Mouse (Mus musculus) midbrain, embryonic 13.5 days (tissue): ENCODE data around the gene Hook2. TPM values are rescaled to one million over a fixed set of nuclear protein-coding genes. Genes with fewer than 3 reads are reported as not detected.
A peak's percentile ranks its signal among the peaks of the same experiment; 100 is the strongest.

ENCODE experiments used
- ATAC-seq: fragments of 200-750 bp; cut with Nextera tagmentation; 2 replicates; pipeline ENCODE4 v1.8.0; 2017; ENCODE audit warnings: mild to moderate bottlenecking, moderate TSS enrichment, moderate library complexity
- H3K27ac ChIP-seq: fragments of 300-500 bp; sonication (generic); 2 replicates; pipeline ENCODE4 v1.5.1; 2015; ENCODE audit warnings: inconsistent platforms, mild to moderate bottlenecking, moderate library complexity
- H3K27me3 ChIP-seq: fragments of 300-500 bp; sonication (generic); 2 replicates; pipeline ENCODE4 v1.6.1; 2015; ENCODE audit warnings: mild to moderate bottlenecking, inconsistent platforms
- H3K36me3 ChIP-seq: fragments of 300-500 bp; sonication (generic); 2 replicates; pipeline ENCODE4 v1.6.1; 2015; ENCODE audit warnings: mild to moderate bottlenecking, inconsistent platforms
- H3K4me1 ChIP-seq: fragments of 300-500 bp; sonication (generic); replicated peaks from 2 replicates; pipeline ENCODE4 v1.6.1; 2015; ENCODE audit warnings: inconsistent platforms
- H3K4me2 ChIP-seq: fragments of 300-500 bp; sonication (generic); replicated peaks from 2 replicates; pipeline ENCODE4 v1.6.1; 2015; ENCODE audit warnings: moderate library complexity, mild to moderate bottlenecking, inconsistent platforms
- H3K4me3 ChIP-seq: fragments of 300-500 bp; sonication (generic); replicated peaks from 2 replicates; pipeline ENCODE4 v1.5.1; 2015; ENCODE audit warnings: mild to moderate bottlenecking, inconsistent platforms
- H3K9ac ChIP-seq: fragments of 300-500 bp; sonication (generic); replicated peaks from 2 replicates; pipeline ENCODE4 v1.6.1; 2015; ENCODE audit warnings: mild to moderate bottlenecking, inconsistent platforms
- H3K9me3 ChIP-seq: fragments of 300-500 bp; sonication (generic); 2 replicates; pipeline ENCODE4 v1.6.1; 2016; ENCODE audit warnings: mild to moderate bottlenecking, inconsistent platforms
- WGBS: fragments of 180-500 bp; shearing (Covaris S2); methylation state at CpG from one replicate; pipeline ENCODE4 v1.1.7; 2015; 5-methylcytosine and 5-hydroxymethylcytosine counted together
- polyA plus RNA-seq: library from polyadenylated mRNA; unstranded; fragments of >200 nt; fragmentation: Nextera tagmentation; extraction: Ambion mirVana; gene quantifications from 2 replicates; pipeline ENCODE4 v1.2.1, GENCODE M21; 2015

Gene Hook2
- 23.5 and 23.8 TPM in 2 replicates for polyA plus RNA-seq

- H3K27me3 ChIP-seq = peaks cover 37% of the 10 kb centered on the region
- H3K27ac ChIP-seq = peak within 1 kb of the TSS; percentile 74
- no peaks in the 10 kb centered on the region for H3K9me3 ChIP-seq
- peak; percentile 93 for ATAC-seq
- H3K4me2 ChIP-seq = peak within 1 kb of the TSS; percentile 87
- peaks cover 6% of the 10 kb centered on the region; the same call in 1 of the 2 replicates for H3K36me3 ChIP-seq
- H3K4me3 ChIP-seq = peak within 1 kb of the TSS; percentile 59
- peak within 1 kb of the TSS; percentile 71 for H3K9ac ChIP-seq
- H3K4me1 ChIP-seq = peaks cover 22% of the 10 kb centered on the region
- 0% methylated on average over 28 of the region's 28 CpGs for WGBS
These were observed at the start of gene Hook2 for GRCm38 (mm10) chr8:84990349-84990748. Gene Hook2 (plus strand): TSS chr8:84990603.

GRCm38 (mm10) chr8:84943699-84944098 lies 46.7 kb upstream of the Hook2 start:
- Histone ChIP-seq H3K27ac (no peak overlapping the region), H3K36me3 (no peaks in the 10 kb centered on the region), H3K4me3 (no peak overlapping the region), H3K4me1 (peaks cover 34% of the 10 kb centered on the region), H3K4me2 (no peak overlapping the region), H3K9ac (no peak overlapping the region), H3K27me3 (peaks cover 55% of the 10 kb centered on the region), H3K9me3 (no peaks in the 10 kb centered on the region)
- ATAC-seq = no peak
- WGBS = 21% methylated on average over 4 of the region's 4 CpGs

GRCm38 (mm10) chr8:84944478-84945160 lies 45.8 kb upstream of the Hook2 start:
- ATAC-seq = peak; percentile 13; the same call in 1 of the 2 replicates
- Histone ChIP-seq H3K9ac (no peak overlapping the region), H3K36me3 (no peaks in the 10 kb centered on the region), H3K4me2 (peak overlapping the region; percentile 92), H3K27me3 (peaks cover 59% of the 10 kb centered on the region), H3K27ac (no peak overlapping the region), H3K4me1 (peaks cover 34% of the 10 kb centered on the region), H3K4me3 (peak overlapping the region; percentile 68), H3K9me3 (no peaks in the 10 kb centered on the region)
- 2% methylated on average over 26 of the region's 26 CpGs for WGBS

- peaks cover 34% of the 10 kb centered on the region for H3K4me1 ChIP-seq
- peak overlapping the region; percentile 68 for H3K4me3 ChIP-seq
- 2% methylated on average over 11 of the region's 11 CpGs for WGBS
- peak overlapping the region; percentile 76 for H3K9ac ChIP-seq
- peak overlapping the region; percentile 92 for H3K4me2 ChIP-seq
- no peaks in the 10 kb centered on the region for H3K36me3 ChIP-seq
- H3K9me3 ChIP-seq = no peaks in the 10 kb centered on the region
- H3K27me3 ChIP-seq = peaks cover 65% of the 10 kb centered on the region
- peak overlapping the region; percentile 69 for H3K27ac ChIP-seq
- peak; percentile 77 for ATAC-seq
These were observed 45.2 kb upstream of the Hook2 start for GRCm38 (mm10) chr8:84945235-84945632.

- under 1% methylated on average over 51 of the region's 67 CpGs for WGBS
- Histone ChIP-seq H3K36me3 (no peaks in the 10 kb centered on the region), H3K4me2 (peak overlapping the region; percentile 92), H3K9ac (peak overlapping the region; percentile 76), H3K4me3 (peak overlapping the region; percentile 68), H3K4me1 (peaks cover 34% of the 10 kb centered on the region), H3K9me3 (no peaks in the 10 kb centered on the region), H3K27me3 (peaks cover 72% of the 10 kb centered on the region), H3K27ac (peak overlapping the region; percentile 69)
- peak; percentile 77 for ATAC-seq
These were observed 44.5 kb upstream of the Hook2 start for GRCm38 (mm10) chr8:84945633-84946527.

- Histone ChIP-seq H3K36me3 (no peaks in the 10 kb centered on the region), H3K4me3 (peak within 1 kb of the TSS; percentile 68), H3K9me3 (no peaks in the 10 kb centered on the region), H3K27ac (peak within 1 kb of the TSS; percentile 69), H3K27me3 (peaks cover 76% of the 10 kb centered on the region), H3K4me2 (peak within 1 kb of the TSS; percentile 92), H3K9ac (peak within 1 kb of the TSS; percentile 76), H3K4me1 (peaks cover 34% of the 10 kb centered on the region)
- peak; percentile 25; the same call in 1 of the 2 replicates for ATAC-seq
- WGBS = 6% methylated on average over 17 of the region's 17 CpGs
These were observed 43.7 kb upstream of the Hook2 start, which contains the start of gene Rtbdn for GRCm38 (mm10) chr8:84946528-84947240. Gene Rtbdn (plus strand): TSS chr8:84946991.

GRCm38 (mm10) chr8:84947241-84947545 lies 43.2 kb upstream of the Hook2 start:
- Histone ChIP-seq H3K9ac (no peak overlapping the region), H3K27me3 (peaks cover 76% of the 10 kb centered on the region), H3K4me2 (peak overlapping the region; percentile 92), H3K4me3 (no peak overlapping the region), H3K36me3 (no peaks in the 10 kb centered on the region), H3K9me3 (no peaks in the 10 kb centered on the region), H3K27ac (no peak overlapping the region), H3K4me1 (peaks cover 34% of the 10 kb centered on the region)
- 12% methylated on average over 9 of the region's 9 CpGs for WGBS
- ATAC-seq = no peak

- H3K27me3 ChIP-seq = peaks cover 71% of the 10 kb centered on the region
- WGBS = 15% methylated on average over 12 of the region's 12 CpGs
- H3K4me2 ChIP-seq = no peak overlapping the region
- peaks cover 24% of the 10 kb centered on the region for H3K4me1 ChIP-seq
- H3K4me3 ChIP-seq = no peak overlapping the region
- no peaks in the 10 kb centered on the region for H3K9me3 ChIP-seq
- H3K9ac ChIP-seq = no peak overlapping the region
- no peaks in the 10 kb centered on the region for H3K36me3 ChIP-seq
- H3K27ac ChIP-seq = no peak overlapping the region
- ATAC-seq = no peak
These were observed 40.6 kb upstream of the Hook2 start for GRCm38 (mm10) chr8:84949753-84950152.

GRCm38 (mm10) chr8:84952612-84953255 lies 37.7 kb upstream of the Hook2 start:
- 12% methylated on average over 18 of the region's 18 CpGs for WGBS
- no peaks in the 10 kb centered on the region; the same call in 1 of the 2 replicates for H3K4me1 ChIP-seq
- H3K4me3 ChIP-seq = no peak overlapping the region
- no peak overlapping the region for H3K9ac ChIP-seq
- peaks cover 6% of the 10 kb centered on the region for H3K36me3 ChIP-seq
- no peak overlapping the region for H3K27ac ChIP-seq
- H3K27me3 ChIP-seq = peaks cover 49% of the 10 kb centered on the region
- H3K9me3 ChIP-seq = no peaks in the 10 kb centered on the region
- no peak for ATAC-seq
- H3K4me2 ChIP-seq = no peak overlapping the region

- H3K4me2 ChIP-seq = no peak overlapping the region
- H3K27ac ChIP-seq = no peak overlapping the region
- H3K4me1 ChIP-seq = no peaks in the 10 kb centered on the region; the same call in 1 of the 2 replicates
- ATAC-seq = 0 out of 2 replicates have a peak, but pooled peaks have one; percentile 40
- H3K27me3 ChIP-seq = peaks cover 17% of the 10 kb centered on the region
- H3K4me3 ChIP-seq = no peak overlapping the region
- 51% methylated on average over 2 of the region's 2 CpGs for WGBS
- no peaks in the 10 kb centered on the region for H3K9me3 ChIP-seq
- H3K9ac ChIP-seq = no peak overlapping the region
- peaks cover 24% of the 10 kb centered on the region for H3K36me3 ChIP-seq
These were observed 33.6 kb upstream of the Hook2 start for GRCm38 (mm10) chr8:84956768-84957167.

GRCm38 (mm10) chr8:84959811-84960210 lies 30.6 kb upstream of the Hook2 start:
- H3K9ac ChIP-seq = 0 out of 2 replicates have a peak overlapping the region, but pooled peaks have one; percentile 20
- no peak overlapping the region for H3K27ac ChIP-seq
- H3K4me1 ChIP-seq = peaks cover under 1% of the 10 kb centered on the region
- no peak overlapping the region for H3K4me2 ChIP-seq
- no peak overlapping the region for H3K4me3 ChIP-seq
- no peaks in the 10 kb centered on the region for H3K9me3 ChIP-seq
- H3K36me3 ChIP-seq = peaks cover 24% of the 10 kb centered on the region
- no peaks in the 10 kb centered on the region for H3K27me3 ChIP-seq
- 94% methylated on average over 7 of the region's 7 CpGs for WGBS
- no peak for ATAC-seq
